Mouse (Mus musculus) heart, postnatal 36 days (tissue): ENCODE data around the gene Pla2g4b. TPM values are rescaled to one million over a fixed set of nuclear protein-coding genes. Genes with fewer than 3 reads are reported as not detected.
A peak's percentile ranks its signal among the peaks of the same experiment; 100 is the strongest.

Experiments used
- DNase-seq, 2 experiments: peaks; one replicate each; pipeline ENCODE4 v3.0.0; 2021 to 2022
- intact Hi-C: fragments of 180-260 bp; cut with DNase I; formaldehyde crosslinking; loops from one replicate; pipeline ENCODE4 v1.15.1; 2025
- total RNA-seq, 2 experiments: library from RNA; stranded (reverse); gene quantifications; 2 replicates each; pipeline ENCODE4 v1.2.3; 2021

Pla2g4b gene
- total RNA-seq, 2 experiments from 2014 or later = 2.0 to 2.1 TPM

DNA sequence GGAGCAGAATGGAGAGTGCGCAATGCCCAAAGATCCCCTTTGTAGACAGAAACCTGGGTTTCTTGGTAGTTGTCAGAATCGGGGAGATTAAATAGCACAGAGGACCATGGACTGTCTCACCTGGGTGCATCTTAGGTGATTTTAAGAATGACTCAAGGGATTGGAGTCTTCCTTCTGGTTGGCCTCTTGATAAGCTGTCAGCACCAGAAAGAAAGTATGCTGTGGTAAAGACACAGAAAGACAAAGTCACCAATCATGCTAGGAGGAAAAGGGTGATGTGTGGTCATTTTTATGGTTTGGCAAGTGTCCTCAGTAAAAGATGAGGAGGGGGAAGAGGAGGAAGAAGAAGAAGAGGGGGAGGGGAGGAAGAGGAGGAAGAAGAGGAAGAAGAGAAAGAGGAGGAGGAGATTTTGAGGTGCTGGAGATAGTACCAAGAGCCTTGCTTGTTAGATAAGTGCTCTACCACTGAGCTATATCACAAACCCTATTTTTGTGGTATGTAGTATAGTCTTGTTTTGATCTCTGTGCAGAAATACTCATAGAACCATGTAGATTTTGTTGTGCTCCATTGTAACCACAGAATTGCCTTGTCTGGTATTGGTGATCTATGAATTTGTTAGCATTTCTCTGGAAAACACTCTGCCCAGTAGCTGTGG lies 19.3 kb upstream of the Pla2g4b start:
- intact Hi-C loops = loop anchor here (5.0 kb wide), 1 partner anchor 227 kb away; the partner anchor contains the start of gene Rpap1

DNA sequence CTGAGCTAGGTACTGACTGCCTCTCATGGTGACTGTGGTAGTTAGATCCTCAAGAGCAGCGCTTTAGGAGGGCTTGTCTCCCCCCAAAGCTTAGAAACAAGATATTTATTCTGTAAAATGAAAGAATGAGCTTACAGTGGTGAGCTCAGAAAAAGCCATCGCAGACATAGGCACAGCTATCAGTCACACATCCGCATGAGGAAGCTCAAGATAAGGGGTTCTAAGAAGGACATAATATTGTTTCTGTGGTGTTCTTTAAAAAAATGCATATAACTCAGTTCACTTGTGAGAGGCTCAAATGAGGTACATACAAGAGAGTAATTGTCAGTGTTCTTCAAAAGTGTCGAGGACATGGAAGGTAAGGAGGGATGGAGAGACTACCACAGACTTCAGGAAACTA lies 17.3 kb upstream of the Pla2g4b start:
- no peak for DNase-seq
- intact Hi-C loops = no loop called here

More for the DNA sequence above, 19.3 kb upstream of the Pla2g4b start:
- DNase-seq = no peak

DNA sequence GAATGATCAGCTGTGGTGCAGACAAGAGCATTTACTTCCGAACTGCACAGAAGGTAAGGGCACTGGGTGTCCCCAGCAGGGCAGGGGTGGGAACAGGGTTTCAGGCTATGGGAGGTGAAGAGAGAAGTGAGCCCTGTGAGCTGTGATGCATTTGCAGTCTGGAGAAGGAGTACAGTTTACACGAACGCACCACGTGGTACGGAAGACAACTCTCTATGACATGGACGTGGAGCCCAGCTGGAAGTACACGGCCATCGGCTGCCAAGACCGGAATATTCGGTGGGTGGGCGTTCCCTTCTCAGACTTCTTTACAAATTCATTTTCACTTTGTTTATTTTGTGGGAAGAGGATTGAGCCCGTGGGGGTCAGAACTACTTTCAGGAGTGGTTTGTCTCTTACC lies 15.6 kb upstream of the Pla2g4b start:
- intact Hi-C loops = no loop called here
- DNase-seq = no peak

DNA sequence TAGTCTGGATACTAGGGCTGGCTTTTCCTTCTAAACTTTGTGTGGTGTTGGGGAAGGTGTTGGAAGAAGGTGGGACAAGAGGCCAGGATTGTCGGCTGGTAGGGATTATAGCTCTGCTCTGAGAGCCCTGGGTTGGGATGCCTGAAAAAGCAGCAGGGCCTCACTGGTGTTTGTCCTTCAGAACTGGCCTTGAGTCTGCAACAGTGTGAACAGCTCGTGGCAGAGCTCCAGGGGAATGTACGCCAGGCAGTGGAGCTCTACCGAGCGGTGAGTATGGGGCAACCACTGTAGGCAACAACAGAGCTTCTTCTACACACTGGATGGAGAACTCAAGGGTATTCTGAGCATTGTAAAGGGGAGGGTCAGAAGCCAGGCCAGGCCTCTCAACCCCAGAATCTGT lies 8.9 kb upstream of the Pla2g4b start:
- peak; percentile 47 to 48 for DNase-seq
- intact Hi-C loops = no loop called here

DNA sequence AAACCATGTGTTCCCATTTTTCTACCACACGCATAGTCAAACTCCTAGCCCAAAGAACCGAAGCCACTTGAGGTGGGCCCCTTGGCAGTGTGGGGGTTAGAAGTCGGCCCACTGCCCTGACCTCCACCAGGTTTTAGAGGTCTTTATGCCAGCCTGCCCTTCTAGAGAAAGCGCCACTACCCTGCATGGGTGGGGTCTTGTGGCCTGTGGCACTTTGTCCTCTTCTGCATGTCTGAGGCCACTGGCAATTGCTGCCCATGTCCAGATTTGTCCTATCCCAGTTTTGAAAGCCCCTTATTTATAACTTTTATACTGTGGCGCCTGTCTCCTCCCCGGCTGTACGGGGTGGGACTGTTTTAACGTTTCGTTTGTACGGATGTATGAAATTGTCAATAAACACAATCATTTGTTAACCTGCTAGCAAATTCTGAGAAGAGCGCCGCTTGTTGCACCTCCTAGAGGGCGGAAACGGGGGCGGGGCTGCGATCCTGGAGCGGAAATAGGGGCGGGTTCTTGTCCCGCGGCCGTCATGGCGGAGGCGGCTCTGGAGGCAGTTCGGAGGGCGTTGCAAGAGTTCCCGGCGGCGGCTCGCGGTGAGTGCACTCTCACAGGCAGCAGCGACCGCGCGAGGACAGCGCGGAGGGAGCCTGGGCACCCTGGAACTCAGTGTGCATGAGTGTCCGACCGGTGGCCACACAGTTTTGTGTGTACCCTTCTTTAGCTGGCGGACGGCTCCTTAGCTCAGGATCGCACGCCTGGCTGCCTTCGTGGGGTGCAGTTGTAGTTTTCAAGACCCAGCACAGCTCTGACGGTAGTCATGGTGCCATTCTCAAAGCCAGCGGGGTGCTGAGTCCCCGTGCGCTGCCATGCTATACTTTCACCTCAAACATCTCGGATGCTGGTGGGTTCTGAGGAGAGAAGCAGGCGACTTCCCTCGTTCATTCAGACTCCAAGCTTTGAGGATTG lies 6.0 kb upstream of the Pla2g4b start, which contains the start of the genes Jmjd7 and Gm28042:
Gene Jmjd7 (plus strand): TSS at position 500 of the 966 bp plus-strand sequence.
Gene Gm28042 (plus strand): TSS at position 510 of the 966 bp plus-strand sequence.
- DNase-seq = peak; percentile 91 to 94
- intact Hi-C loops = loop anchor here (5.0 kb wide), 1 partner anchor 130 kb away; no protein-coding TSS in a partner anchor

DNA sequence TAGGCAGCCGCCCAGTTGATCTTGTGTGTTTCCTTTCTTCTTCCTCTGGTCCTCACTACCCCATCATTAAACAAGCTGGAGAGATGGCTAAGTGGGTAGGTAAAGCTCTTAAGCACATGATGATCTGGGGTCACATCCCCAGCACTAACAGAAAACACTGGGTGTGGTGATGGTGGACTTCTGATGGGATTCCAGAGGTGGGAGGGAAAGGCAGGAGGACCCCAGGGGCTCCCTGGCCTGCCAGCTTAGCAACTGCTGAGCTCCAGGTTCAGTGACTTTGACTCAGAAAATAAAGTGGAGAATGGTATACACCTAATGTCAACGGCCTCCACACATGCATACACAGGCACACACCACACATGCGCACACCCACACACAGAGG lies 5.3 kb upstream of the Pla2g4b start:
- intact Hi-C loops = loop anchor here (5.0 kb wide), 1 partner anchor 129 kb away; no protein-coding TSS in a partner anchor

DNA sequence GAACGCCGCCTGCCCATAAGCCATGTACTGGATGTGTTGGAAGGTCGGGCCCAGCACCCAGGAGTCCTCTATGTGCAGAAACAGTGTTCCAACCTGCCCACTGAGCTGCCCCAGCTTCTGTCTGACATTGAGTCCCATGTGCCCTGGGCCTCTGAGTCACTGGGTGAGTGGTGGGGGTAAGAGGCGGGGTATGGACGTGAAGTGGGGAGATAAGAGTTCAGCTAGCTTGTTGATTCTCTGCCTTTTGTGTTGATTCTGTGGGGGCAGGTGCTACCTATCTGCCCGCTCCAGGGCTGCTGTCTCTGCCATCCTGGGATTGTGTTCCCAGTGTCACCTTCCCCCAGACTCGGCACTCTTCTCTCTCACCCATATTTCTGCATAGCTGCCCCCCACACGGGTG lies 2.8 kb upstream of the Pla2g4b start:
- DNase-seq = no peak
- intact Hi-C loops = no loop called here

More for the DNA sequence above, 5.3 kb upstream of the Pla2g4b start:
- no peak for DNase-seq

DNA sequence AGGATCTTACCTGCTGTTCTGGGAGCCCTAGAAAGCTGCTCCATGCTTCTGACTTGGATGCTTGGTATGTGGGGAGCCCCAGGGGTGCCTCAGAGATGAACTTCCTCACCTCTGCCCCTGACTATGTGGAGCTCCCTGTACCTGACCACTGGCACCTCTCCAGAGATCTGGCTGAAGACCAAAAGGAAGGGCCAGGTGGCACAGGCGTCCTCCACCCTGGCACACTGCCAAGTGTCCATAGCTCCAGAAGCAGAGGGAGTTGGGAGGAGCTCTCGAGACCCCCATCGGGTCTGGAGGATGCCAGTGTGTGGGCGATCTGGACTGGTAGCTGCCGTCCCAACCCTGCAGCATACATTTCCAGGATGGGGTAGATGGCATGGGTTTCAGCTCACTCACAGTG lies 509 bp downstream of the Pla2g4b start:
- DNase-seq = no peak
- intact Hi-C loops = no loop called here

DNA sequence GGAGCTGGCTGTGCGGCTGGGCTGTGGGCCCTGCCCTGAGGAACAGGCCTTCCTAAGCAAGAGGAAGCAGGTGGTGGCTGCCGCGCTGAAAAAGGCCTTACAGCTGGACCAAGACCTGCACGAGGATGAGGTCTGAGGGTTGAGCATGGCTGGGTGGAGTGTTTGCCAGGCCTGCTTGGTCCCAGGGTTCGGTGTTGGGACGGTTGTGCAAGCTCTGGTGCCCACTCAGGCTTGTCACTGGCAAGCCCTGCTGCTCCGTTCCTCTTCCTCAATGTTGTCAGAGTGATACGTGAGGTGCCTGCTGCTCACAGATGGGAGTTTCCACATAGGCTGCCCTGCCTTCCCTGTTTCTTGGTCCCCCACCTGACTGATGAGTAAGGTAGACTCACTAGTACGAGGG lies 4.5 kb downstream of the Pla2g4b start:
- intact Hi-C loops = no loop called here
- no peak for DNase-seq

DNA sequence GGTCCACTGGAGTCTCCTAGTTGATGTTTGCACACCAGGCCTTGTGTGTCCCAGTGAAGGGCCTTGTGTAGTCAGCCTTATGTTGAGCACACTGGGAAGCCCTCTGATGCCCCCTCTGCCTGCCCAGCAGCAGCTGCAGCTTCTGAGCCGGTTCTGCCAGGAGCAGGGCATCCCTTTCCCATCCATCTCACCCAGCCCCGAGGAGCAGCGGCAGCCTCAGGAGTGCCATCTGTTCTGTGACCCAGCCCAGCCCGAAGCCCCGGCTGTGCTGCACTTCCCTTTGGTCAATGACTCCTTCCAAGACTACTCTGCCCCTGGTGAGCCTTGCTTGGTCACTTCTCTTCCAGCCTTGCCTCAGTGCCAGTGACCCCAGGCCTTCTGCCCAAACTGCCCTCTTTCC lies 7.8 kb downstream of the Pla2g4b start:
- intact Hi-C loops = no loop called here
- DNase-seq = no peak

DNA sequence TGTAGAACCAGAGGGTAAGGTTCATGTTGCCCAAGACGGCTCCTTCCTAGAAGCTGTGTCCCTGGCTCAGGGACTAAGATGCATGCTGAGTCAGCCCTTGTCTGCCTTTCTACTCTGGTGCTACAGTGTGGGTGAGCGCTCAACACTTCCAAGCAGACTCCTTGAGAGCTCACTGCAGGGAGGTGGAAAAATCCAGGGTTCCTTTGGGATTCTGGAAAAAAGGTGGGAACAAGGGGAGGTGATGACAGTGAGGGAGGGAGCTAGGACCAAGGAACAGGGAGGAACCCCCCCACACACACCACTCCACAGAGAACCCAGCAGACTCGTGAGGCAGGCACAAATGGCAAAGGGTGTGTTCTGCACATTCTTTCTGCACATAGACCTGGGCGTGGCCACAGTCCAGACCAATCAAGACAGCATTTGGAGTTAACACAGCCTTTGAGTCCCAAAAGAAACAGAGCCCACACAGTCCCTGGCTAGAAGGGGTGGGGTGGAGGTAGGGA lies 10.9 kb downstream of the Pla2g4b start:
- intact Hi-C loops = no loop called here
- DNase-seq = no peak

DNA sequence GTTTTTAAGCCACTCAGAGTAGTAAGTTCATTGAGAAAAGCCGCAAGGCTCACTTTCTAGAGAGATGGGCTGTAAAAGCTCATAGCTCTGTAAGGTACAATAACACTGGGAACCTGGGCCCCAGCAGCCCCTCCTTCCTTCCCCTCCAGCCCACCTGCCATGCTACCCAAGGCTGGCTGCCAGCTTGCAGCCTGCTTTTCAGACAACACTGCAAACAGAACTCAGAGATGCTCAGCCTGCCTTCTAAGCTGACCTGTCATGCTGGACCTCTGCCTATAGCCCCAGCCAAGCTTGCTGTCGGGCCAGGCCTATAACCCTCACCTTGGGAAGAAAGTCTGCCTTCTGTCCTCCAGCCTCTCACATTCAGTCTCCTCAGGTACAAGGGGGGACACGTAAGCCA lies 11.5 kb downstream of the Pla2g4b start:
- no peak for DNase-seq

DNA sequence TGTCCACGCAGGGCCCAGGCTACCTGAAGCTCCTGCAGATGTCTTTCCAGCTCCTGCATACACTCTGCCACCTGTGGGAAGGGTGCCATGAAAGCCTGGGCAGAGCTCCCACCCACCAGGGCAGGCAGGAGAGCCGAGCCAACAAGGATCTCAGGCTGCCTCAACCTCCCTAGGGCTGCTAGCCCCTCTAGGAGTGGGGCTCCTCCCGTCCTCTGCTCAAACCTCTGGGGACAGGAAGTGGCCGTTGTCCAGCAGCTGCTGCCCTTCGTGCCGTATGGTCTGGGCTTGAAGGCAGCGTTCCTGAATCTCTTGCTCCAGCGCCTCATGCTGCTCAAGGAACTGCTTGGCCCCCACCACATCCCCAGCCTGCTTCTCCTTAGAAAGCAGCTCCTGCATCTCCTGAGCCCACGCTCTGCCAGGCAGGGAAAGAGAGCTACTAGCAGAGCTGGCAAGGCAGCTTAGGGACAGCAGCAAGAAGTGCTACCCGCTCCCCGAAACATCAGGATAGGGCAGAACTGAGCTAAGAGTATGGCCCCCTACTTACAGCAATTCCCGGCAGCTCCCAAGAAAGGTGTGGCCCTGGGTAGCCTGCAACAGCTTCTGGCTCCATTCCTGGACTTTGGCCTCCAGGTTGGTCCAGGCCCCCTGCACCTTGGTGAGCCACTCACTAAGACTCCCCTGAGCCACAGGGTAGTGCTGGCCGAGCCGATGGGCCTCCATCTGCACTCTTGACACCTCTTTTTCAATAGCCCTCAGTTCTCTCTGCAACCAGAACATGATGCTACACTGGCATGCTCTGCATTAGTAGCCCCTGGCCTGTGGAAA lies 13.5 kb downstream of the Pla2g4b start:
- intact Hi-C loops = no loop called here
- no peak for DNase-seq

More for the DNA sequence above, 11.5 kb downstream of the Pla2g4b start:
- intact Hi-C loops = no loop called here

DNA sequence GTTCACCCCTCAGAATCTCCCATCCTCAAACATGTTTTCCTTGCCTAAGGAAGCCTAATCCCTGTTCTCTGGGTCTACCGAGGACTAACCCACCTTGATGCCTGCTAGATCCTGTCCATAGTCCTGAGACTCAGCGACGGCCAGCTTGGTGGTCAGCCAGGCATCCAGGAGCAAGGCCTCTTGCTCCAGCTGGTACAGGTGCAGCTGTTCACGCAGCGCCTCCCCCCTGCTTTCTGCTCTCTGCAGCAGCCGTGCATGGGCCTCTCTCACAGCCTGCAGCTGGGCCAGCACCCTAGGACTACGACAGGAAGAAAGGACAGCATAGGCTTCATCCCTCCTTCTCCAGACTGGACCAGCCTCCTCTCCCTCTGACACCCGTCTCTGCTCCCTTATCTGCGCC lies 15.0 kb downstream of the Pla2g4b start:
- intact Hi-C loops = no loop called here
- DNase-seq = no peak

DNA sequence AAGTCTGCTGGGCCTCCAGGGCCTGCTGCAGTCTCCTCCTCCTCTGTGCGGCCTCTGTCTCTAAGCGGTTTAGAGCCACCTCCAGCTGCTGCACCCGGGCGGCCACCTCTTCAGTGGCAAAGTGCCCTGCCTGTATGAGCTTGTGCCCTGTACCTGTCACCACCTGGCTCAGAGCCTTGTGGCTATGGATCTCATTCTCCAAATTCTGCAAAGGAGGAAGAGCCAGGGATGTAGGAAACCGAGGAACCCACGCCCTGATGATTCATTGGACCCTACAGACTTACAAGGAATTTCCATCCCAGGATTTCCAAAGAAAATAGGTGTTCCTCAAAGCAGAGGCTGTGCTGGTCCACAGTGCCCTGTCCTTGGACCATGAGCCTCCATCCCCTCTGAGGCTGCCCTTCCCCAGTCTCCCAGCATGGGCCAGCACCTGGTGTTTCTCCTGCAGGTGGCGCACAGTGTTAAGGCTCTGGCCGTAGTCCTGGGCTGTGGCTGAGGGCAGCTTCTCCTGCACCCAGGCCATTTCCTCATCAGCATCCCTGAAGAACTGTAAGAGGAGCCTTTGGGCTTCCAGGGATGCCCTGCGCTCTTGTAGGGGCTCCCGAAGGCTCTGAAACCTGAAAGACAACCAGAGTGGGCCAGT lies 16.5 kb downstream of the Pla2g4b start:
- DNase-seq = peak; percentile 46 to 51
- intact Hi-C loops = loop anchor here (2.0 kb wide), 1 partner anchor 27 kb away; no protein-coding TSS in a partner anchor

DNA sequence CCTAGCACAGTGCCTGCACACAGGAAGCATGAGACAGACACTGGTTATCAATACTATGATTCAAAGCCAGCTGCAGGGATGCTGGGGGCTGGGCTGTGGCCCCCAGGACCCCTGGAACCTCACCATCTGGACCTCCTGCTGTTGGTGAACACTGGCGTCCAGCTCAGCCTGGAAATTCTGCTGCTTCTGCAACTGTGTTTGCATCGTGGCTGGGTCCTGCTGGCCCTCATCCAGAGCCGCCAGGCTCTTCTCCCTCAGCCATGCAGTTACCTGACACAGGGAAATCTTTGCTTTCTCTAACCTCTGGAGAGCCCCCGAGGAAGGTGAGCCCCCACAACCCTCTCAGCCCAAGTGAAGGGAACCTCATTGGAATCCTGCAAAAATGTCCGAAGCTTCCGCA lies 18.2 kb downstream of the Pla2g4b start:
- intact Hi-C loops = loop anchor here (2.0 kb wide), 1 partner anchor 25 kb away; no protein-coding TSS in a partner anchor
- DNase-seq = no peak

DNA sequence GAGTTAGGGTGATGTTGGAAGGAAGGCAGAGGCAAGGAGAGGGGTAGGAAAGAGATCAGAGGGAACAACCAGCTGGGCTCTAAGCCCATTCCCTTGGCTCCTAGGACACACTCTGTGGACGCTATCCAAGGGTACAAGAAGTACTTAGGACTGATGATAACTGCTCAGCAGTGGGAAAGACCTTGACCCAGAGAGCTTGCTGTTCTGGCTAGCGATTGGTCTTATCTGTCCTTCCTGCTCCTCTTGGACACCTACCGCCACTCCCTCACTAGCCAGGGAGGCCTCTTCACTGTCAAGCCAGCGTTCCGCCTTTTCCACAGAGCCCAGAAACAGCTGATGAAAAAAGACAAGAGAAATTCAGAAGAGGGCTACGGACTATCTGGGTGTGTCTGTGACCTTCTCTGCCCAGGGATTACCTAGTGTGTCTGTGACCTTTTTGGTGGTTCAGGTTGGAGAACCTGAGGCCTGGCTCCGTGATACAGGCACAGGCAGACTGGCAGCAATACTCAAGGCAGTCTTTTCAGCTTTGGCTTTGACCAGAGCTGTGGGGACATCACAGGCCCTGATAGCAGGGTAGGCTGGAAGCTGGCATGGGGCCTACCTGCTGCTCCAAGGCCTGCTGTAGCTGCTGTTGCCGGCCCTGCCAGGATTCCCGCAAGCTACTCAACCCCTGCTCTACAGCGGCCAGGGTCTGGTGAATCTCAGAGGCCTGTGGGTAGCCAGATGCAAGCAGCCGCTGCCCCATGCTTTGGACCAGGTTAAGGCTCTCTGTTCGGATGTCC lies 21.7 kb downstream of the Pla2g4b start:
- DNase-seq = peak; percentile 43 to 48
- intact Hi-C loops = no loop called here

DNA sequence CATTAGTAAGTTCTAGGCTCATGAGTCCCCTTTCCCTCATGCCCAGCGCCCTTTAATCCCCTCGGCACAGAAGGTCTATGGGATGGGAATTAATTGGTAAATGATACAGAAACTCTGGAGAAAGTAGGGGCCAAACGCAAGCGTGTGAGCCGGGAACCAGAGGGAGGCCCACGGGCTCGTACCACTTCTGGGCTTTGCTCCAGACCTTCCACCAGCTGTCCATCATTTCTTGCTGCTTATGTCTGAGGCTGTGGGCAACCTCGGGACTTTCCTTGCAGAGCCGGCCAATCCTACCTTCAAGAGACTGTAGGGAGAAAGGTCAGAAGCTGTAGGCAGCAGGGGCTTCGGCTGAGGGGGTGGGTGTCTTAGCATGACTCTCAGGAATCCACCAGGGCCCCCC lies 22.7 kb downstream of the Pla2g4b start:
- DNase-seq = no peak
- intact Hi-C loops = no loop called here

DNA sequence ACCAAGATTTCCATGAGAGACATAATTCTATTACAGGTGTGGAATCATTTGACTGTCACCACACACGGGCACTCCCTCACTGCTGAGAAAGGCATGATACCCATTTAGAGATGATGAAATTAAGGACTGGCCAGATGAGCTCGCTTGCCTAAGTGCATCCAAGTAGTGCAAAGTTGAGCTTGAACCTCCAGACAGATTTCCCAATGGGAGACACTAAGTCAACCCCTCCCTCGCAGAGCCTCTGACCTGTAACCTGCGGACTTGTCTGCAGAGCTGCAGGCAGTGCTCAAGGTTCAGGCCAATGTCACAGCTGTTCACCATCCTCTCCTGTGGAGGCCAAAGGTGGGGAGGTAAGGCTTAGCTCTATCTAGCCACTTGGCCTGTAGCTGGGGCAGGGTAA lies 25.6 kb downstream of the Pla2g4b start:
- DNase-seq = no peak
- intact Hi-C loops = no loop called here
